Mouse (Mus musculus) myocyte (in vitro differentiated cells): Measurements from ENCODE around the gene 1700021F05Rik. TPM values are rescaled to one million over a fixed set of nuclear protein-coding genes. Genes with fewer than 3 reads are reported as not detected.

Experiments used
- H3K27me3 ChIP-seq: one replicate; pipeline ENCODE4 v1.6.1; 2011; ENCODE audit not compliant: control insufficient read depth, insufficient read depth, insufficient read length
- H3K36me3 ChIP-seq: one replicate; pipeline ENCODE4 v1.6.1; 2011; ENCODE audit not compliant: control insufficient read depth, insufficient read depth
- H3K4me2 ChIP-seq: one replicate; pipeline ENCODE4 v1.6.1; 2011; ENCODE audit warnings: low read depth, control low read depth
- H3K4me3 ChIP-seq: one replicate; pipeline ENCODE4 v1.5.1; 2011; ENCODE audit warnings: mild to moderate bottlenecking, control low read depth, moderate library complexity
- H3K79me2 ChIP-seq: one replicate; pipeline ENCODE4 v1.6.1; 2011; ENCODE audit not compliant: control insufficient read depth, insufficient read depth
- H3ac ChIP-seq: one replicate; pipeline ENCODE4 v1.6.1; 2011; ENCODE audit not compliant: control insufficient read depth, insufficient read length
- CEBPB ChIP-seq: IDR thresholded peaks from 2 replicates; pipeline ENCODE4 v1.6.1; 2011; ENCODE audit warnings: mild to moderate bottlenecking, moderate library complexity; ENCODE audit not compliant: poor library complexity, insufficient read depth, severe bottlenecking
- E2F4 ChIP-seq: IDR thresholded peaks from one replicate; pipeline ENCODE4 v1.6.1; 2011; ENCODE audit warnings: mild to moderate bottlenecking, control low read depth, moderate library complexity; ENCODE audit not compliant: insufficient read depth
- MAX ChIP-seq: IDR thresholded peaks from one replicate; pipeline ENCODE4 v1.6.1; 2011; ENCODE audit warnings: low read depth, mild to moderate bottlenecking, control low read depth
- MYOD1 ChIP-seq, 3 experiments: IDR thresholded peaks; one replicate each; pipeline ENCODE4 v1.6.1; 2011; ENCODE audit warnings: control low read depth in 2 of 3, low read depth in 2 of 3, mild to moderate bottlenecking in 2 of 3, moderate library complexity in 1 of 3; ENCODE audit not compliant: insufficient read length in 2 of 3, control insufficient read depth in 1 of 3
- MYOG ChIP-seq, 3 experiments: IDR thresholded peaks; one replicate each; pipeline ENCODE4 v1.6.1; 2011; ENCODE audit warnings: control low read depth in 2 of 3, low read depth in 2 of 3, mild to moderate bottlenecking in 2 of 3; ENCODE audit not compliant: insufficient read length in 2 of 3, control insufficient read depth in 1 of 3, insufficient read depth in 1 of 3
- POLR2A ChIP-seq: IDR thresholded peaks from one replicate; pipeline ENCODE4 v1.6.1; 2011; ENCODE audit warnings: low read depth, mild to moderate bottlenecking, control low read depth, moderate library complexity; ENCODE audit not compliant: insufficient read length
- POLR2AphosphoS2 ChIP-seq: IDR thresholded peaks from one replicate; pipeline ENCODE4 v1.6.1; 2011; ENCODE audit warnings: low read depth, control low read depth; ENCODE audit not compliant: insufficient read length
- REST ChIP-seq: IDR thresholded peaks from one replicate; pipeline ENCODE4 v1.6.1; 2011; ENCODE audit warnings: mild to moderate bottlenecking, control low read depth, moderate library complexity; ENCODE audit not compliant: insufficient read depth, insufficient read length
- SRF ChIP-seq: IDR thresholded peaks from one replicate; pipeline ENCODE4 v1.6.1; 2011; ENCODE audit warnings: low read depth; ENCODE audit not compliant: control insufficient read depth, insufficient read length
- TCF12 ChIP-seq: IDR thresholded peaks from one replicate; pipeline ENCODE4 v1.6.1; 2011; ENCODE audit warnings: mild to moderate bottlenecking, control low read depth; ENCODE audit not compliant: poor library complexity, insufficient read depth, severe bottlenecking
- TCF3 ChIP-seq: IDR thresholded peaks from one replicate; pipeline ENCODE4 v1.6.1; 2011; ENCODE audit warnings: low read depth, control low read depth; ENCODE audit not compliant: insufficient read length
- USF1 ChIP-seq: IDR thresholded peaks from one replicate; pipeline ENCODE4 v1.6.1; 2011; ENCODE audit warnings: low read depth, mild to moderate bottlenecking, control low read depth, moderate library complexity
- polyA plus RNA-seq: library from polyadenylated mRNA; unstranded; fragments of >200 nt; fragmentation: generic; extraction: Trizol; gene quantifications from one replicate; pipeline ENCODE4 v1.2.1, GENCODE M21; 2012; ENCODE audit warnings: missing spikeins

Gene 1700021F05Rik
- 52.6 TPM for polyA plus RNA-seq

DNA sequence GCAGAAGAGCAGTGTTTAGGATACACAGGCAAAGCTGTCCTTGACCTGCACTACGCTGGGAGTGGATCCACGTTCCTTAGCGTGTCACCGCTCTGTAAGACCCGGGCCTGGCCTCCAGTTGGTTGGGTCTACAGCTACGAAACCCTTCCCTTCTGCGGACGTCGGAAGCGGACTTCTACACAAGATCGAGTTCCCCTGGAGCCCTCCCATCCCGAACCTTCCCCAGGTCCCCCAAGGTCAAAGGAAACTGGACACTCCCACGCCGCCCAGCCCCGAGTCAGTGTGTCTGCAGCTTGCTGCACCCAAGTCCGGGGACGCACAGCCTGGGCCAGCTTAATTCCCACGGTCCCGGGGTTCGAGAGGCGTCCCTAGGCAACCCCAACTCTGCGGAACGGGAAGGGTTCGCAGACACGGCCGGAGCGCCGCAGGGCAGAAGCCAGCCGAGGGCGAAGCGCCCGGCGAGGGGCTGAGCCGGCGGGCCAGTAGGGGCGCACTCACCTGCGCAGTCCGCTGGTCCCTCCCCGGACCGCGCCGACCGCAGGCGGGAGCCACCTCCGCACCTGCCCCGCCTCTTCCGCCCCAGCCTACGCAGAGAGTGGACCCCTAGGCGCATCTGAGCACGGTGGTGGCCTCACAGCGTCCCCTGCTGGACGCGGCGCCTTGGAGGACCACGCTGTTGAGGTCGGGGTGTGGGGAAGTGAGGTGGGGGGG lies at the start of gene 1700021F05Rik:
Gene 1700021F05Rik (minus strand): TSS at position 553 of the 711 bp plus-strand sequence.
- TF ChIP-seq REST: no peak
- TF ChIP-seq USF1: no peak
- peak in 2 of 3 experiments; percentile 74 to 81 for TF ChIP-seq MYOD1 (IDR thresholded peaks at IDR 0.05; ENCODE audit: control insufficient read depth in 1 of 3, insufficient read length in 2 of 3, low read depth in 2 of 3)
- TF ChIP-seq TCF3: peak; percentile 64
- TF ChIP-seq POLR2AphosphoS2: peak; percentile 85
- no peak for TF ChIP-seq E2F4
- peak; percentile 84 for TF ChIP-seq SRF
- TF ChIP-seq POLR2A: peak; percentile 90
- TF ChIP-seq MYOG (IDR thresholded peaks at IDR 0.05; ENCODE audit: control insufficient read depth in 1 of 3, insufficient read depth in 1 of 3, insufficient read length in 2 of 3, low read depth in 2 of 3): peak in 2 of 3 experiments; percentile 88 to 89
- Histone ChIP-seq H3K4me3 (peak within 1 kb of the TSS; percentile 93), H3K36me3 (no peaks in the 10 kb centered on the region), H3K27me3 (no peaks in the 10 kb centered on the region), H3K79me2 (peaks cover 32% of the 10 kb centered on the region), H3ac (peak within 1 kb of the TSS; percentile 28), H3K4me2 (peak within 1 kb of the TSS; percentile 91)

GRCm38 (mm10) chr10:43588470-43589177 lies 47.8 kb upstream of the 1700021F05Rik start:
- TF ChIP-seq SRF (no peak), POLR2A (no peak), TCF12 (no peak), MYOG (IDR thresholded peaks at IDR 0.05; ENCODE audit: control insufficient read depth in 1 of 3, insufficient read depth in 1 of 3, insufficient read length in 2 of 3, low read depth in 2 of 3) (no peak), POLR2AphosphoS2 (no peak), USF1 (no peak), REST (no peak)
- Histone ChIP-seq H3K4me2 (no peak overlapping the region), H3ac (no peak overlapping the region), H3K79me2 (no peaks in the 10 kb centered on the region), H3K4me3 (no peak overlapping the region), H3K27me3 (no peaks in the 10 kb centered on the region), H3K36me3 (no peaks in the 10 kb centered on the region)

DNA sequence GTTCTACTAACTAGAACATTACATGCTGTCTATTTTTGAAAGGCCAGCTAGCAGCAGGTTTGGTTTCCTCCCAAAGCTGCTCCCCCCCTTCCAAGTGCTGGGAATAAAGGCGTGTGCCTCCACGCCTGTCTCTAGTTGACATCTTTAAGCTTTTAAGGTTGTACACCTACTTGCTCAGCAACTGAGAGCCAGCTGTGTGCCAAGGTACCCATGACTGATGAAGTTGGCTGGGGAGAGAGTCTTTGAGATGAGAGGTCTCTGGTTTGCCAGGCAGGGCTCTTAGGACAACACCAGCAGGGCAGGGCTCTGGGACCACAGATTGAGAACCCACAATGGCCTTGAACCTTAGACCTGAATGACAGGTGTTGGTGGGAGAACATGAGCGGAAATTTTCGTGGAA lies 43.7 kb upstream of the 1700021F05Rik start:
- H3K36me3 ChIP-seq: no peaks in the 10 kb centered on the region
- no peaks in the 10 kb centered on the region for H3K27me3 ChIP-seq
- TF ChIP-seq POLR2AphosphoS2 (no peak), TCF3 (no peak), MYOG (IDR thresholded peaks at IDR 0.05; ENCODE audit: control insufficient read depth in 1 of 3, insufficient read depth in 1 of 3, insufficient read length in 2 of 3, low read depth in 2 of 3) (no peak), CEBPB (no peak), E2F4 (no peak), TCF12 (no peak), REST (no peak), SRF (no peak), POLR2A (no peak), MYOD1 (IDR thresholded peaks at IDR 0.05; ENCODE audit: control insufficient read depth in 1 of 3, insufficient read length in 2 of 3, low read depth in 2 of 3) (no peak), MAX (no peak), USF1 (no peak)
- no peak overlapping the region for H3ac ChIP-seq
- no peak overlapping the region for H3K4me3 ChIP-seq
- H3K79me2 ChIP-seq: no peaks in the 10 kb centered on the region
- H3K4me2 ChIP-seq: no peak overlapping the region

- Histone ChIP-seq H3K36me3 (no peaks in the 10 kb centered on the region), H3K4me2 (peak overlapping the region; percentile 91), H3K79me2 (no peaks in the 10 kb centered on the region), H3K27me3 (no peaks in the 10 kb centered on the region), H3ac (no peak overlapping the region), H3K4me3 (peak overlapping the region; percentile 37)
- no peak for TF ChIP-seq TCF3
- no peak for TF ChIP-seq MAX
- TF ChIP-seq E2F4: no peak
- no peak for TF ChIP-seq USF1
- no peak for TF ChIP-seq SRF
- no peak for TF ChIP-seq POLR2A
- no peak for TF ChIP-seq MYOD1 (IDR thresholded peaks at IDR 0.05; ENCODE audit: control insufficient read depth in 1 of 3, insufficient read length in 2 of 3, low read depth in 2 of 3)
- TF ChIP-seq REST: no peak
- TF ChIP-seq MYOG (IDR thresholded peaks at IDR 0.05; ENCODE audit: control insufficient read depth in 1 of 3, insufficient read depth in 1 of 3, insufficient read length in 2 of 3, low read depth in 2 of 3): no peak
- no peak for TF ChIP-seq TCF12
- no peak for TF ChIP-seq CEBPB
Measured at GRCm38 (mm10) chr10:43581260-43581659, 40.5 kb upstream of the 1700021F05Rik start.
